Comparison of ENCODE assay signal across 18 mouse cellular contexts in genomic region chr2:117418711-117419110, GRCm38 (mm10).
A peak's percentile ranks its signal among the peaks of the same experiment; 100 is the strongest.
DNase-seq lines count a peak whose midpoint lies in the region.
"Had no signal": no experiment of that assay in that cellular context is flagged by ENCODE, and none has a peak within 500 bp of the region (broad histone marks: within the 10 kb centered on the region; RNA-seq: fewer than 3 reads in every experiment).

No protein-coding gene starts in this region.

- DNase-seq in CD4-positive, CD25-positive, alpha-beta regulatory T cell, adult 2 months (ENCODE audit: low read depth, low spot score), result peak; percentile 78
- DNase-seq in T-cell, adult 2 months (ENCODE audit: low spot score), result peak; percentile 59
- peak; percentile 83 for DNase-seq in naive thymus-derived CD4-positive, alpha-beta T cell, adult 2 months (ENCODE audit: low read depth)
- DNase-seq in thymus, postnatal 14 days, result peak; percentile 69
- DNase-seq in gastrocnemius, adult 8-10 months (ENCODE audit: low spot score in 2 of 2), result no peak
- no peak for DNase-seq in gastrocnemius, postnatal 10 days
- no peak for DNase-seq in gastrocnemius, postnatal 25 days
- DNase-seq in adrenal gland, postnatal 10 days, result no peak
- DNase-seq: B cell, adult 2 months; cerebellum, adult 8-10 months; cerebellum, postnatal 25 days; heart, postnatal 36 days; kidney, adult 9 months; kidney, postnatal 10 days; layer of hippocampus, adult 9-11 months; liver; lung, adult 2 months; lung, postnatal 10 days had no signal

Comparison
In these comparisons a context has a peak if more than half of its experiments do, and no peak if none do; other contexts are left out.
1. DNase-seq: peak in CD4-positive, CD25-positive, alpha-beta regulatory T cell, adult 2 months (single experiment), T-cell, adult 2 months (single experiment), naive thymus-derived CD4-positive, alpha-beta T cell, adult 2 months (single experiment) and thymus, postnatal 14 days (single experiment); none in gastrocnemius, adult 8-10 months (0 of 2), gastrocnemius, postnatal 10 days (single experiment), gastrocnemius, postnatal 25 days (single experiment) and adrenal gland, postnatal 10 days (single experiment).